Mouse (Mus musculus) brain, embryonic 18.5 days (tissue): ENCODE results near the gene Twf2.

ENCODE experiments used
- DNase-seq: peaks from one replicate; pipeline ENCODE4 v3.0.0-alpha.2; 2012; ENCODE audit warnings: low read depth, low spot score

Gene Twf2

GRCm38 (mm10) chr9:106236156-106236817 is 33.4 kb downstream of the Twf2 start:
- DNase-seq: no peak

DNA sequence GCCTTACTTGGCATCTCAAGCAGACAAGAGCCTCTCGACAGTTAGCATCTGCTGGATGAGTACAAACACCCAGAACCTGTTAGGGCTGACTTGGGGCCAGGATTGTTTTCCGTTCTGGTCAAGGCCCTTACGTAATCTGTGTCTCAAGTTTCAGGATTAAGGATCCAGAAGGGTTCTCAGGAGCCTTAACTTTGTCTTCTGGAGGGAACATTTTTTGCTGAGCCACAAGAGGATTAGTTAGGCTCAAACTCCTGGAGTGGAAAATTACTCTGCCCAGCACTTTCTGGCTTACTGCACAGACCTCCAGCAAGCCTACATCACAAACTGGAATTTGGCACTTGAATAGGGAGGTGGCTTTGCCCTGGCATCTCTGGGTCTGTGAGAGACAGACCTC is 33.9 kb downstream of the Twf2 start:
- DNase-seq: no peak

DNA sequence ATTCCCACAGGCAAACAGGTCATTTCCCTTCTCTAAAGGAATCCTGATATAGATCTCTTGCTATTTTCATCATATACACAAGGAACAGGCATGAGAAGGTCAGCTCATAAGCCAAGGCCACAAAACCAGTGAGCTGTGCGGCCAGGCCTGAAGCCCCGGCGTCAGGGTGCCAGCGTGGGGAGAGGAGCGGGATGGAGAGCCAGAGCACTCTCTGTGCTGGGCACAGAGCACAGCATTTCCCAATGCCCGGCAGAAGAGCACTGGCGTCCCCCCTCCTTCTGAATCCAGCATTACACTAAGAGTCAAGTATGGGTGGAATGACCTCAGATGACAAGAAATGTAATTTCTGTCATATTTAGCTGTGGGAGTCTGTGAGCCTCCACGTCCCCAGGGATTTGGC is 34.5 kb downstream of the Twf2 start:
- DNase-seq: no peak

DNA sequence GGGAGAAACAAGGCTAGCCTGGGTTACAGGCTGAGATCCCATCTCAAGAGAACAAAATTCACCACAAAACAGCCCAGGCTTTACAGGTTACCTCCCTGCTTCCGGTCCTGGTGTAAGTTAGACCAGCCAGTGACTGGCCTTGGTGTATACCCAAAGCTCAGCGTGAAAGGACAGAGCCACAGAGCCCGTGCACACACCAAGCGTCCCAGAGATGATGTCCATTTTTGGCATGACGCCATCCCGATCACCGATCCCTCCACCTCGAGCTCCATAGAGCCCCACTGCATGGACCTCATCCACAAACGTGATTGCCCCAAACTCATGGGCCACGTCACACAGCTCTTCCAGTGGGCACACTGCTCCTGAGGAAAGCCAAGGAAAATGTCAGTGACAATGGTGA is 35.0 kb downstream of the Twf2 start:
- DNase-seq: no peak

- DNase-seq: no peak
Measured at GRCm38 (mm10) chr9:106241541-106242164, 38.7 kb downstream of the Twf2 start.

DNA sequence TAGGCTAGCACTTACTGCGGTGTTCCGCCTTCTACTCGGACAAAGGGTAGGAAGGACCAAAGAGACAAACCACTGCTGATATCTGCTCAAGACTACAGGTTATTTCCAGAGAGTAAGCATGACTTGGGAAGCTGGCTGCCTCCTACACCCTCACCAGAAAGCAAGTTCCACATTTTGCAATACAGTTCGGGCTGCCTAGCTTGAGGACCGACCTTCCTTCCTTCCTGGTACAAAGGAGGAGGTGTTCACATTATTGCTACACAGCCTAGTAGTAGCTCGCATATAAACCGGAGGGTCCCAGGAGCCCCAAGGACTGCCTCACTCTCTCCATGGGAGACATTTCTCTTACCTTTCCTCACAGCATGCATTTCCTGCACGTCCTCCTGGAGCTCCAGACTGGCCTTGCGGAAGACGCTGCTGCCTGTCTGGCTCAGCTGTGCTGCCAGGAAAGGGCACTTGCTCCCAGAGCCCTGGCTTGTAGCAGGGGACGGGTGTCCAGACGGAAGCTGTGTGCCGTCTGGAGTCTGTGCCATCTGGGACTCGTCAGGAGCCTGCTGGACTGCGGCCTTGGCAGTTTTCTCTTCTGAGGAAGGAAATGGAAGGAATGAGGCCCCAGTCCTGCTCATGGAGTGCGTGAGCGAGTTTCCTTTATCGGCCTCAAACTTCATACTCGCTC is 40.0 kb downstream of the Twf2 start:
- DNase-seq: no peak

DNA sequence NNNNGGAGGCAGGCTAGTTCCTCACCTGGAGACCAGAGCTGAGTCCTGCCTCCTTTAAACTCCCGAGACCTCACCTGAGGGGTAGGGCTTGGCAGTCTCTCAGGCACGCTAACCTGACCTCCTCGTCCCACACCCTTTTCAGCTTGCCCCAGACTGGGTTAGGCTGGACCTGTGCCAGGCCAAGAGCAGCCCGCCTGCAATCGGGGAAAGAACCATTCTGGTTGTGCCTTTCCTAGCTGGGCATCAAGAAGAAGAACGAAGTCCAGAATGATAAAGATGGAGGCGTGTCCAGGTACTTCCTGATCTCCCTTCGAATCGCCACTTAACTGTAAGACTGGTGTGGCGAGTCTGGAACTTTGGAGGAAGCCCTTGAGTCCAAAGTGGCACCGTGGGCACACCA is 46.6 kb downstream of the Twf2 start:
- DNase-seq: no peak

DNA sequence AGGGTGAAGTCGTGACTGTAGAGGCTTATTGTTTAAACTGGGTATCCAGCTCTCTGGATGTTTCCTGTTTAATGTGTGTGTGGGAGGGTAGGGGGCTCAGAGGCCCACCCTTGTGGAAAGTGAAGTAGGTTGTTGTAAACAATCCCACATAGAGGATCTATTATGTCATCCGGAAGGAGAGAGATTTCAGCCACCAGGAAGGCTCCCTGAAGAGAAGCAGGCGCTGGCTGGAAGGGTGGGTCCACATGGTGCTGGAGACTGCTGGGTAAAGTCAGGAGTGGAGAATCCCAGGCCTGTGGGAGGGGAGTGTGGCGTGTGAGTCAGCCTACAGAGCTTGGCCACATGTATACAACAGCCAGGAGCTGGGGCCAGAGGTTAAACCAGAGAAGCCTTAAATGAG is 47.3 kb downstream of the Twf2 start:
- no peak for DNase-seq

- no peak for DNase-seq
Measured at GRCm38 (mm10) chr9:106251066-106251465, 48.2 kb downstream of the Twf2 start.

GRCm38 (mm10) chr9:106254001-106254400 is 51.1 kb downstream of the Twf2 start:
- no peak for DNase-seq

DNA sequence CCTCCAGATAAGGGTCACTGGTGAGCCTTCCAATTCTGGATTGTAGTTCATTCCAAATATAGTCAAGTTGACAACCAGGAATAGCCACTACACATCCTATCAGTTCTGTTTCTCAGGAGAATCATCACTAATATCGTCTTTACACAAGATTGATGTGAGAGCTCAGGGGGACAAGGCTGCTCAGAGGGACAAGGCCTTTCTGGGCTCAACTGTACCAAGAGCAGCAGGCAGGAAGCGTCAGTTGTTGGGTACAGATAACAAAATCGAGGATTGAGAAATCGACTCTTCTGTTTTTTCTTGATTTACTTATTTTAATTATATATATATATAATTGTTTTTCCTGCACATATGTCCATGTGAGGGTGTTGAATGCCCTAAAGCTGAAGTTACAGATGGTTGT is 55.5 kb downstream of the Twf2 start:
- no peak for DNase-seq

DNA sequence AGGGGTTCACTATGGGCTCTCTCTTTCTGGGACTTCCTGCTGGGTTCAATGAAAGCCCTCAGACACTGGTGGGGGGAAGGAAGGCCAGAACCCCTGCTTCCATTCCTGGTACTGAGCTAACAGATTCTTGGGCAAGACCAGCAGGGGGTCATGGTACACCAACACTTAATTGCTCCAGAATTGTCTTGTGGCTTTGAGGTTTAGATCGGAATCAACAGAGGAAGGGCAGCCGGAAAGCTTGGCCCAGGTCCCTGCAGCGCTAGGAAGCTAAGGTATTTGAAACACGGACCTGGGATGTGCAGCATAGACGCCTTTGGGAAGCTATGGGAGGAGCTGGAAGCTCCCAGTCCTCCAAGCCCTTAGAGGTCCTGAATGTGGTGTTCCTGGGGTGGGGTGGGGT is 56.1 kb downstream of the Twf2 start:
- DNase-seq: no peak

- DNase-seq: no peak
Measured at GRCm38 (mm10) chr9:106261058-106261457, 58.1 kb downstream of the Twf2 start.

DNA sequence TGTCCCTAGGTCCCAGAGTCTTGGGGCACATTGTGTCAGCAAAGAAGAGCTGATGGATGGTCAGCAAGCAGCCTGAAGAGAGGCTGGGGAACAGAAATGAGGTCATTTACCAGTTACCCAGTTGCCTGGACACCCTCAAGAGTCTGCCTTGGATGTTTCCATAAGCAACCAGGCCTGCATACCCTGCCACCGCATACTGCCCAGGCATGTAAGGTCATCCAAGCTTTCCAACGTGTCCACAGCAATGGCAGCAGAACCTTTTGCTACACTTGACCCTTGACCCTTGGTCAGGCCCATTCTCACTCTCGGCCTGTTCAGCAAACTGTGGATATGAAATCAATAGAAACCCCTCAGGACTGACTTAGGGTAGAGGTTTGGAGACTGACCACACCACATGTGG is 58.6 kb downstream of the Twf2 start:
- no peak for DNase-seq

DNA sequence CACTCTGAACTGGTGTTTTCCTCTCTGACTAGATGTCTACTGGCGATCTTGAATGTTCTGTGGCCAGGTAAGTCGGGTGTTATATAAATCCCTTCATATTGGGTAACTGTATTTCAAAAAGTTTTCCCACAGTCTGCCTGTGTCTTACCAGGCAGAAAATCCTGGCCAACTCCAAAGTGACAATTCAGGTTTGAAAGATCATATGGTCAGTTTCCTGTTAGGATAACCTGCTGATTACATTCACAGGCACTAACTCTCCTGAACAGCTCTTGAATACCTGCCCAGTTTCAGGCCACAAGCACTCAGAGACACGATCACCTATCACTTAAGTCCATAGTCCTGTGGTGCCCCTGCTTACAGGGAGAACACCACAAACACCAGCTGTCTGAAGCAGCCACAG is 59.2 kb downstream of the Twf2 start:
- DNase-seq: no peak

DNA sequence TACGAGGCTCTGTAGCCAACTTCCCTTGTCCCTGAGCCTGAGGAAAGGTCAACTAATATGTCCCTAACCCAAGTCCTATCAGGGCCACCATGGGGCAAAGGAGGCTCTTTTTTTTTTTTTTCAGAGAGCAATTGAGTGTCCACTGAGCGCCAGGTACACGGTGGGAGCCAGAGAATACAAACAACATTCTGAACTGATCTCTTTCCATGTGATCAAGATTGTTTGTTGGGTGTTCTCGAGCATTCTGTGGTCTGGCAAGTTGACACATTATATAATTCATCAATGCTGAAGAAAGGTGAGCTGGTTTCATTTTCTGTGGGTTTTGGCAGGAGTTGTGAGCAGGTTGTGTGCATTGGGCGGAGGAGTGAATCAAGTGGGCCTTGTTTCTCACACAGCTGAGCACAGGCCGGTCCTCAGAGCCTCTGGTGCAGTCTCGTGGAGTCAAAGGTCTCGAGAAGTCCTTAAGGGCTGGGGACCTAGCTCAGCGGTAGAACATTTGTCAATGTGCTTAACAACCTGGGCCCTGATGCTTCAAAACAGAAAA is 60.5 kb downstream of the Twf2 start:
- DNase-seq: no peak
